Mouse (Mus musculus): ENCODE data around the gene Fastk.
A peak's percentile ranks its signal among the peaks of the same experiment; 100 is the strongest.
"Not testable (repeated sequence)": the region's sequence is repeated elsewhere in the genome, so short reads cannot be mapped to it uniquely, and the experiment has no call there.

Gene Fastk

GRCm38 (mm10) chr5:24423129-24424003 is 21.7 kb downstream of the Fastk start, which contains the start of the genes Cdk5 and Slc4a2:
Gene Cdk5, minus strand, starts transcription at chr5:24423530.
Gene Slc4a2, plus strand, starts transcription at chr5:24423837.
- DNase-seq (ENCODE audit: low spot score): peak; percentile 91

- DNase-seq (ENCODE audit: low spot score): no peak
These were observed 24.7 kb downstream of the Fastk start for GRCm38 (mm10) chr5:24420381-24420780.

DNA sequence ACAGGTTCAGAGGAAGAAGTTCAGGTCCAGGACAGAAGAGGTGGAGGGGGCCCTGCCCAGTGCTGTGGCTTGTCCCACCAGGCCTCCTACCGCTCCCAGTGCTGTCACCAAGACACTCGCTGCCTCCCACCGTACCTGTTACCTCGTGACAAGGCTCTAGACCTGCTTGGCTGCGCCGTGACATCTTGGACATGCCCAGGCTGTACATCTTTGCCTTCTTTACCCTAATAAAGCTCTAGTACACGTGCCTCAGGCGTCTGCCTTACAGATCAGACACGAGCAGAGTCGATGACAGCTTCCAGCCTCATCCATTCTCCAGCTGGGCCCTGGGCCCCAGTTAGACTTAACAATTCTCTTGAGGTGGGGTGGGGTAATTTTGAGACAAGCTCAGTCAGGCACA is 27.5 kb downstream of the Fastk start:
- DNase-seq (ENCODE audit: low spot score): no peak

- no peak for DNase-seq (ENCODE audit: low spot score)
These were observed 28.8 kb downstream of the Fastk start for GRCm38 (mm10) chr5:24416222-24416736.

GRCm38 (mm10) chr5:24413938-24414337 is 31.1 kb downstream of the Fastk start:
- DNase-seq (ENCODE audit: low spot score): no peak

GRCm38 (mm10) chr5:24413042-24413693 is 31.9 kb downstream of the Fastk start, which contains the start of gene Asic3:
Gene Asic3, plus strand, starts transcription at chr5:24413392.
- no peak for DNase-seq (ENCODE audit: low spot score)

DNA sequence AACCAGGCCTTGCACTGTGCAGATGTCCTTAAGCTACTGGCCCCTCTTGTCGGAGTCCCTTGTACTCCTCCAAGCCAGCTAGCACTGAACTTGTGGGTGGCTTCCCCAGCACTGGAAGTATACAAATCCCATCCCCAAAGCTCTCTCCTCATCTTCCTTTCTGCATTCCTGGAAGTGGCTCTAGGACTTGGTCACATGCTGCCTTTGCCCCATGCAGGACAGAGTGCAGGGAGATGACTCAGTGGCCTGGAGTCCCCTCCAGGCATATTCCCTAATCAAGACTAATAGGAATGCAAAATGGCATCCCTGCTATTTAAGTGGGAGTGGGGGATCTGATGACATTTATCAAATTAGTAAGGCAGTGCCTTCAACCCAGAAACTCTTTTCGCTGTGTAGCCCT is 33.0 kb downstream of the Fastk start:
- no peak for DNase-seq (ENCODE audit: low spot score)

- no peak for DNase-seq (ENCODE audit: low spot score)
These were observed 35.6 kb downstream of the Fastk start for GRCm38 (mm10) chr5:24409466-24409865.

GRCm38 (mm10) chr5:24408651-24409050 is 36.4 kb downstream of the Fastk start:
- no peak for DNase-seq (ENCODE audit: low spot score)

DNA sequence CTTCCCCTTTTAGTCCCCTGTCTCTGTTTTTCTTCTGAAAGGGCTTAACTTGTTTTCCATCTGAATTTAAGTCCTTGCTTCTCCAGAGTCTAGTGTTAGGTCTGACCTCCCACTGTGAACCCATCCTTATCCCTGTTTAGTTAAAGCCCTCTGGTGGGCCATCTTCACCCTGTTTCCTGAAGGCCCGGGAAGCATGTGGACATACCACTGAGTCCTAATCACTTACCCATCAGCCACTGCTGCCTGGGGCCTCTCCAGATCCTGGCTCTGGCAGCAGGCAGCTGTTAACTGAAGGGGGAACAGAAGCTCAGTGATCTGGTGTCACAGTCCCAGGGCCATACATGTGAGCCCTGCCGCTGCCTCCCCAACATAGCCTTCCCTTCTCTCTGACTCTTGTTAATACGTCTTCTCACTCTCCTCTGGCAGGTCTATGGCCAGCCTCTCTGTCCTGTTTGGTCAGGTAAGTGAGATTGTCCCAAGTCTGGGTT is 39.7 kb downstream of the Fastk start:
- no peak for DNase-seq (ENCODE audit: low spot score)

DNA sequence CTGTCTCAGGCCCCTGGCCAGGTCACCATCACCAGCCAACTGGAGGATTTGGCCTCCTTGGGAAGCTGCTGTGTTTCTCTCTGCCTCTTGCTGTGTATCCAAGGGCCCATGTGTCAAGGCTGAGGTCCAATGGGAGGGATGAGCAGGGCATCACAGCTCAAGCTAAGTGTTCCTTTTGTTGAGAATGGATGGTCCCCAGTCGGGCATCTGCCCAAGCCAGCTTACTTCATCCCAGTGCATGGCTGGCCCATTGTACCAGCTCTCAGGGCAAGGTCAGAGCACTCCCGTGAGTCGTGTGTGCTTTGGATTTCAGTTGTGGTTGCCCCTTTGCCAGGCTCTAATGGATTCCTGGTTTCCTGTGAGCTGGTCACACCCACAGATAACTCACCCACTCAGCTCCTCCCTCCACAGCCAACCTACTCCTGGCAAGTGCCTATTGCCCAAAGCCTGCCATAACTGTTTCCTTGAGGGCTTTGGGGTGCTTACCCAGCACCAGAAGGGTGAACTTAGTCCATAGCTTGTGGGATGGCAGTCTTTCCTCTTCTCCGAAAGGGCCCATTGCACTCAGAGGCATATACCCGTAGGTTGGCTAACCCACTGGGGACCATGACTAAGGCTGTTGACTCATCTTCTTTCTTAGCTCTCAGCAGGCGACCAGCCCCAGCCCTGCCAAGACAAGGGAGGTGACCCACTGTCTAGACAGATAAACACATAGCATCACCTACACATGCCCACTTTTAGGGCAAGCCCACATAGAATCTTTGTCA is 40.3 kb downstream of the Fastk start:
- DNase-seq (ENCODE audit: low spot score): no peak

DNA sequence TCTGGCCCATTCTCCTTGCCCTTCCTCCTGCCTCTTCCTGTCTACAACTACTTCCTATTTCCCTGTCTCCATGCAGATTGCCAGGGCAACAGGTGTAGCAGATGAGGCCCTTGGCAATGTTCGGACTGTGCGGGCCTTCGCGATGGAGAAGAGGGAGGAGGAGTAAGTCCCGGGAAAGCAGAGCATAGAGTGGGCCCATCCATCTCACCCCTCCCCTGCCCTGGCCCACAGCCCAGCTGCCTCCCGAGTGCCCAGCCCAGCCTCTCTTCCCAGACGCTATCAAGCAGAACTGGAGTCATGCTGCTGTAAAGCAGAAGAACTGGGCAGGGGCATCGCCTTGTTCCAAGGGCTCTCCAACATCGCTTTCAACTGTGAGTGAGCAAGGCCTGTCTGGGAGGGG is 43.1 kb downstream of the Fastk start:
- no peak for DNase-seq (ENCODE audit: low spot score)

GRCm38 (mm10) chr5:24400911-24401605 is 44.0 kb downstream of the Fastk start:
- DNase-seq (ENCODE audit: low spot score): no peak

- no peak for DNase-seq (ENCODE audit: low spot score)
These were observed 44.7 kb downstream of the Fastk start for GRCm38 (mm10) chr5:24400362-24400761.

- no peak for DNase-seq (ENCODE audit: low spot score)
These were observed 45.4 kb downstream of the Fastk start for GRCm38 (mm10) chr5:24399686-24400085.

GRCm38 (mm10) chr5:24396254-24396653 is 48.8 kb downstream of the Fastk start:
- DNase-seq (ENCODE audit: low spot score): not testable (repeated sequence)

- peak; percentile 69 for DNase-seq (ENCODE audit: low spot score)
These were observed 50.8 kb downstream of the Fastk start for GRCm38 (mm10) chr5:24394165-24394894.

GRCm38 (mm10) chr5:24393392-24393997 is 51.6 kb downstream of the Fastk start, which contains the start of gene Abcb8:
Gene Abcb8, plus strand, starts transcription at chr5:24393663.
- no peak for DNase-seq (ENCODE audit: low spot score)

- no peak for DNase-seq (ENCODE audit: low spot score)
These were observed 52.4 kb downstream of the Fastk start for GRCm38 (mm10) chr5:24392724-24393123.

DNA sequence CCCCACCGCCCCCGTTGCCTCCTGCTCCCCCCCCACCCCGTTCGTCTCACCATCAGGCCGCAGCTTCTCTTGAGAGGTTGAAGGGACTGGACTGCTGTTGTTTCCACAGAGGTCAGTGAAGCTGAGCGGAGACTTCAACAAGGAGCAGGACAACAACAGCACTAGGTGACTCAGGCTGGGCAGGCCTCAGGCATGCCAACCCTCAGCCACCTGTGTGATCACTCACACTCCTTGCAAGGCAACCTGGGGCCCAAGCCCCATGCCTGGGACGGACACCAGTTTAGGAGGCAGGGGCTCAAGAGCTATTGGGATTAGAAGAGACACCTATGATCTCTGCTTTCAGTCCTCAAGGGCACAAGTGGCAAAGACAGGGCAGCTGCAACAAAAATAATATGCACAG is 53.2 kb downstream of the Fastk start, which contains the start of gene Atg9b:
TSS of gene Atg9b (minus strand) at position 280 of the 400 bp plus-strand sequence.
- no peak for DNase-seq (ENCODE audit: low spot score)

All from urinary bladder, postnatal 10 days (tissue).